Mouse (Mus musculus) hindlimb bud, embryonic 11.5 days (tissue): ENCODE data around the gene Scgb2b26.
"Not testable (repeated sequence)": the region's sequence is repeated elsewhere in the genome, so short reads cannot be mapped to it uniquely, and the experiment has no call there.

ENCODE experiments used
- DNase-seq: peaks from one replicate; pipeline ENCODE4 v3.0.0-alpha.2; 2012; ENCODE audit warnings: low read depth, low spot score; ENCODE audit errors: extremely low spot score

The Scgb2b26 gene

DNA sequence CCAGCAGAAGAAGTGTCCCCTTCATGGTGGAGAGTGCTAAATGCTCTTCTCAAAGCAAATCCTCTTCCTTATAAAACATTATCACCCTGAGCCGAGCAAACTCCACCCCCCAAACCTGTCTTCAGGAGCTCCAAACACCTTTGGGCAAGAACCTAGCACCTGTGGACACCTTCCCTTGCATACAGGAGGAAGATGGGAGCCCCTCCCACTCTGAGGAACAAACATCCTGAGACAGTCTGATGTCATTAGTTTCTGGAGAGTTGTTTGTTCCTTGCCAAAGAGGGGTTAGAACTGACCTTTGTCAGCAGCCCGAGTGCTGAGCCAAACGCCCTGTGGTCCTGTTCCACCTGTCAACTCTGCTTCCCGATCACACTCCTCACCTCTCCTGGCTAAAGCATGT lies at the start of gene Scgb2b26:
Scgb2b26 (minus strand) TSS at position 101 of the 400 bp plus-strand sequence.
- no peak for DNase-seq

DNA sequence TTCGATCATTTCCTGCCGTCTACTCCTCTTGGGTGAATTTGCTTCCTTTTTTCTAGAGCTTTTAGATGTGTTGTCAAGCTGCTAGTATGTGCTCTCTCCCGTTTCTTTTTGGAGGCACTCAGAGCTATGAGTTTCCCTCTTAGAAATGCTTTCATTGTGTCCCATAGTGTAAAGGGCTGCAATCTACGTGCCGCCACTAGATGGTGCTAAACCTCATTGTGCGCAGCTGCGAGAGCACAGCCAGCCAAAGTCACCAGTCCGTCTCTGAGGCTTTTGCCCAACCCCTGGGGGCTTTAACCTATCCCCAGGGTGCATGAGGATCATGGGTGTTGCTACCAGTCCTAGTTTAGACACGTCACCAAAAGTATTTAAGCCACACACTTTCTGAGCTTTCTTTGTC lies 37.4 kb upstream of the Scgb2b26 start:
- DNase-seq, result not testable (repeated sequence)

DNA sequence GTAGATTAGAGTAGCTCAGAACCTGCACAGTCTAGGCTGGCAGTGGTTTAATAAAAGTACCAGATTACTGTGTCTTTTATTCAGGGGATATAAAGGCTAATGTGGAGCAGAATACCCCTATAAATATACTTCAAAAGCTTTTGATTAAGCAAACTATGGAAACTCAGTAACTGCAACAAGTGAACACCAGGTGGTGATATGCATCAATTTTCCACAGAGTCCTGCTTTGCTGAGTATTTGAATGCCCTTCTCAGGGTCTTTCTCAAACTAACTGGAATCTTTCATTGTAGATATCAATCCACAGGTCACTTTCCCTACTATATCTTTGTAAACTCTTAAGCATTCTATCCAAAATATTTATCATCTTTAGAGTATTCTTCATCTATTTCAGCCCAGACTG lies 41.9 kb downstream of the Scgb2b26 start:
- no peak for DNase-seq

GRCm38 (mm10) chr7:33900803-33901202 lies 44.0 kb downstream of the Scgb2b26 start:
- no peak for DNase-seq

- no peak for DNase-seq
Measured at GRCm38 (mm10) chr7:33900007-33900406, 44.8 kb downstream of the Scgb2b26 start.
